In genomic region chr7:73648010-73648409, GRCm38 (mm10) we compare ENCODE assay signal across 8 mouse cellular contexts.
DNase-seq lines count a peak whose midpoint lies in the region; ATAC-seq and TF ChIP-seq lines count a peak whose summit lies in the region.

No protein-coding gene starts in this region.

- no peak overlapping the region for H3K9ac ChIP-seq in liver, embryonic 14.5 days (replicated peaks)

- no peak for TF ChIP-seq EP300 in liver, embryonic 14.5 days (IDR thresholded peaks at IDR 0.05; ENCODE audit: low read depth)

- H3K9me3 ChIP-seq in liver, embryonic 14.5 days (ENCODE audit: control insufficient read depth, low read length): no peaks in the 10 kb centered on the region

- H3K4me1 ChIP-seq in liver, embryonic 14.5 days (replicated peaks; ENCODE audit: control insufficient read depth in 2 of 2, insufficient read depth in 2 of 2, low read length in 1 of 2): no peaks in the 10 kb centered on the region

- H3K27me3 ChIP-seq in liver, embryonic 14.5 days (ENCODE audit: control insufficient read depth, insufficient read depth, low read length): no peaks in the 10 kb centered on the region

- TF ChIP-seq CTCF in liver, embryonic 14.5 days (IDR thresholded peaks at IDR 0.05; ENCODE audit: low read depth): peak; percentile 88

- H3K36me3 ChIP-seq in liver, embryonic 14.5 days (replicated peaks; ENCODE audit: control insufficient read depth, insufficient read depth, low read depth): no peaks in the 10 kb centered on the region

- ATAC-seq in liver, embryonic 14.5 days (ENCODE audit: insufficient read depth): no peak

- no peak overlapping the region for H3K4me2 ChIP-seq in liver, embryonic 14.5 days (ENCODE audit: low read depth)

- DNase-seq in 3134 (ENCODE audit: extremely low read depth, insufficient read length, low spot score) (peak; percentile 31), ES-CJ7 (ENCODE audit: low read depth, low spot score) (peak; percentile 93)
- DNase-seq in c-Kit-positive CD71-positive TER-119-positive erythroid progenitor cells, embryonic 14.5 days (ENCODE audit: low spot score): peak; percentile 76
- DNase-seq in frontal cortex, postnatal 14 days (ENCODE audit: low spot score in 2 of 2): peak; percentile 59 to 81
- peak; percentile 90 for DNase-seq in kidney, postnatal 10 days
- peak; percentile 50 to 64 (median 54) for DNase-seq in liver, embryonic 14.5 days (ENCODE audit: low read depth in 3 of 3, low spot score in 3 of 3)
- DNase-seq in right cerebral cortex, adult 2 months (ENCODE audit: low spot score in 2 of 2): peak; percentile 91 to 92
- peak; percentile 43 for DNase-seq in urinary bladder, postnatal 10 days (ENCODE audit: low spot score)

- H3K4me3 ChIP-seq in liver, embryonic 14.5 days (ENCODE audit: insufficient read depth in 1 of 2, low read depth in 2 of 2, low read length in 2 of 2): no peak overlapping the region

- 15% methylated on average over 4 of the region's 4 CpGs for WGBS in liver, embryonic 14.5 days (ENCODE audit: insufficient replicate concordance)

- H3K27ac ChIP-seq in liver, embryonic 14.5 days: no peak overlapping the region

Comparison
In these comparisons a context has a peak if more than half of its experiments do, and no peak if none do; other contexts are left out.
1. DNase-seq: peak in every context shown above with its lines; median percentile 93 in ES-CJ7; 92 in right cerebral cortex, adult 2 months; 90 in kidney, postnatal 10 days; 76 in c-Kit-positive CD71-positive TER-119-positive erythroid progenitor cells, embryonic 14.5 days; 70 in frontal cortex, postnatal 14 days; 54 in liver, embryonic 14.5 days; 43 in urinary bladder, postnatal 10 days; 31 in 3134.